Mouse (Mus musculus) forebrain, embryonic 11.5 days (tissue): Measurements from ENCODE around the gene Zdhhc13. TPM values are rescaled to one million over a fixed set of nuclear protein-coding genes. Genes with fewer than 3 reads are reported as not detected.

Experiments used
- ATAC-seq: fragments of 200-750 bp; cut with Nextera tagmentation; replicated peaks from 2 replicates; pipeline ENCODE4 v1.8.0; 2017; ENCODE audit warnings: moderate TSS enrichment; ENCODE audit not compliant: low FRiP score
- DNase-seq: peaks from one replicate; pipeline ENCODE4 v3.0.0-alpha.2; 2017; ENCODE audit warnings: low spot score
- H3K27ac ChIP-seq: fragments of 300-500 bp; sonication (generic); 2 replicates; pipeline ENCODE4 v1.5.1; 2014; ENCODE audit warnings: low read depth, low read length
- H3K27me3 ChIP-seq: fragments of 300-500 bp; sonication (generic); 2 replicates; pipeline ENCODE4 v1.6.1; 2014; ENCODE audit warnings: mild to moderate bottlenecking, low read length, mixed read lengths; ENCODE audit not compliant: control insufficient read depth, insufficient read depth
- H3K36me3 ChIP-seq: fragments of 300-500 bp; sonication (generic); 2 replicates; pipeline ENCODE4 v1.6.1; 2014; ENCODE audit warnings: mild to moderate bottlenecking, low read length, moderate library complexity, mixed read lengths; ENCODE audit not compliant: control insufficient read depth, insufficient read depth
- H3K4me1 ChIP-seq: fragments of 300-500 bp; sonication (generic); replicated peaks from 2 replicates; pipeline ENCODE4 v1.6.1; 2014; ENCODE audit warnings: low read length, mixed read lengths; ENCODE audit not compliant: control insufficient read depth, insufficient read depth
- H3K4me2 ChIP-seq: fragments of 300-500 bp; sonication (generic); 2 replicates; pipeline ENCODE4 v1.6.1; 2014; ENCODE audit warnings: low read depth, mild to moderate bottlenecking, low read length, moderate library complexity, mixed read lengths; ENCODE audit not compliant: severe bottlenecking
- H3K4me3 ChIP-seq: fragments of 300-500 bp; sonication (generic); 2 replicates; pipeline ENCODE4 v1.5.1; 2014; ENCODE audit warnings: low read depth, low read length
- H3K9ac ChIP-seq: fragments of 300-500 bp; sonication (generic); 2 replicates; pipeline ENCODE4 v1.6.1; 2014; ENCODE audit warnings: low read length
- H3K9me3 ChIP-seq: fragments of 300-500 bp; sonication (generic); 2 replicates; pipeline ENCODE4 v1.6.1; 2016; ENCODE audit warnings: low read length, mixed read lengths; ENCODE audit not compliant: control insufficient read depth
- WGBS: fragments of 180-500 bp; shearing (Covaris S2); extraction: QIAGEN DNeasy Blood & Tissue Kit; methylation state at CpG from one replicate; pipeline ENCODE4 v1.1.7; 2014; 5-methylcytosine and 5-hydroxymethylcytosine counted together
- polyA plus RNA-seq: library from polyadenylated mRNA; unstranded; fragments of >200 nt; fragmentation: Nextera tagmentation; extraction: Ambion mirVana; gene quantifications from 2 replicates; pipeline ENCODE4 v1.2.1, GENCODE M21; 2014

Gene Zdhhc13
- polyA plus RNA-seq, 1 experiment from 2014 or later = 37.5 TPM

DNA sequence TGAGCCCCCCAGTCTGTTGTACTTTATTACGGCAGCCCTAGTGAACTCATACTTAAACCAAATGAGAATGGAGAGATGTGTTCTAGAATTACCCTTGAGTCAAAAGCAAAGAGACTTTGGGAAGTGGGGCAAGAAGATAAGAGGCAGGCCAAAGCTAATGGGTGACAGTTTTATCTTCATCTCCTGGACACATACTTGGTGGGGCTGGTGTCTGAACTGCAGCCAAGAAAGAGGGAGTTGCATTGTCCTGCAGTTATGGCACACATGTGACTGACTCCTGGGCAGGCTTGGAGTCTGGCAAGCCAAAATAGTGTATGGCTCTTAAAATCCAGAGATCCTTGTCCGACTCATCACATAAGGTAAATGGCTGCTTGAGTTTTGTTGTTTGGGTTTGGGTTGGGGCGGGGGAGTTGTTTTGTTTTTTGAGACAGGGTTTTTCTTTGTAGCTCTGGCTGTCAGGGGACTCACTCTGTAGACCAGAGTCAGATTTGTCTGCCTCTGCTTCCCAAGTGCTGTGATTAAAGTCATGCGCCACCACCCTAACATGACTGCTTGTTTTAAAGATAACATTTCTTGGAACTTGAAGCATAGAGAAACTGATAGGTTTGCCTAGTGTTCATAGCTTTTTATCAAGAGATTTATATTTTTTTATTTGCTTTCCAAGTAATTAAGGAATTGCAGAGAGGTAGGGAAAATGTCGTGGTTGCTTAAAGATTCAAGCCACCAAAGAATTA lies 40.5 kb downstream of the Zdhhc13 start:
- peaks cover 10% of the 10 kb centered on the region; the same call in 1 of the 2 replicates for H3K36me3 ChIP-seq
- no peaks in the 10 kb centered on the region for H3K9me3 ChIP-seq
- no peak overlapping the region for H3K27ac ChIP-seq
- 81% methylated on average over 5 of the region's 5 CpGs for WGBS
- no peak overlapping the region for H3K4me3 ChIP-seq
- H3K9ac ChIP-seq = no peak overlapping the region
- H3K4me2 ChIP-seq = no peak overlapping the region
- DNase-seq (no peak), ATAC-seq (no peak)
- H3K27me3 ChIP-seq = no peaks in the 10 kb centered on the region
- H3K4me1 ChIP-seq = no peaks in the 10 kb centered on the region

DNA sequence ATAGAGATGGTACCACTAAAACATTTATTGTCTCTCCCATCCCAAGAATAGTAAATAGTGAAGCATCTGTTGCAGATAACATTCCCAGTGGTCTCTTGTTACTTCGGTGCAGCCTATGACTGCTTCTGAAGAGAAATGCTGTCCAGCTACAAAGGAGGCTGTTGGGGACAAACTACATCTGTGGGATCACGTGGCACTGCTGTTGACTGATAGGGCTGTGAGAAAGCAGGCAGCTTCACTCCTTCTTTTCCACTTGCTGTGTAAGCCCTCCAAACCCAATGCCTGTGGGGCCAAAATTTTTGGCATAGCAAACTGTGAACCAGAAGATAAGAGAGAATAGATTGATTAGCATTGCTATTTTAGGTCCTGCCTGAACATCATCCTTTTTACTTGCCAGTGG lies 41.6 kb downstream of the Zdhhc13 start:
- no peak overlapping the region for H3K9ac ChIP-seq
- no peak for DNase-seq
- no peak overlapping the region for H3K4me2 ChIP-seq
- H3K4me1 ChIP-seq = peaks cover 4% of the 10 kb centered on the region; the same call in 1 of the 2 replicates
- H3K4me3 ChIP-seq = no peak overlapping the region
- WGBS = 78% methylated on average over 2 of the region's 2 CpGs
- peaks cover 9% of the 10 kb centered on the region; the same call in 1 of the 2 replicates for H3K36me3 ChIP-seq
- H3K9me3 ChIP-seq = no peaks in the 10 kb centered on the region
- no peak overlapping the region for H3K27ac ChIP-seq
- ATAC-seq = no peak
- H3K27me3 ChIP-seq = no peaks in the 10 kb centered on the region

GRCm38 (mm10) chr7:48832735-48833134 lies 43.9 kb downstream of the Zdhhc13 start:
- H3K36me3 ChIP-seq = peaks cover under 1% of the 10 kb centered on the region; the same call in 1 of the 2 replicates
- no peak overlapping the region for H3K4me3 ChIP-seq
- H3K4me1 ChIP-seq = peaks cover 4% of the 10 kb centered on the region; the same call in 1 of the 2 replicates
- WGBS = 93% methylated on average over 1 of the region's 1 CpGs
- no peaks in the 10 kb centered on the region for H3K9me3 ChIP-seq
- no peak overlapping the region for H3K27ac ChIP-seq
- DNase-seq (no peak), ATAC-seq (no peak)
- H3K9ac ChIP-seq = no peak overlapping the region
- no peak overlapping the region for H3K4me2 ChIP-seq
- no peaks in the 10 kb centered on the region for H3K27me3 ChIP-seq

- WGBS = 55% methylated on average over 4 of the region's 4 CpGs
- no peak overlapping the region for H3K4me3 ChIP-seq
- DNase-seq (no peak), ATAC-seq (no peak)
- no peaks in the 10 kb centered on the region for H3K9me3 ChIP-seq
- no peak overlapping the region for H3K4me2 ChIP-seq
- no peaks in the 10 kb centered on the region for H3K36me3 ChIP-seq
- no peaks in the 10 kb centered on the region for H3K27me3 ChIP-seq
- no peak overlapping the region for H3K27ac ChIP-seq
- H3K4me1 ChIP-seq = peaks cover 4% of the 10 kb centered on the region; the same call in 1 of the 2 replicates
- no peak overlapping the region for H3K9ac ChIP-seq
Observed at GRCm38 (mm10) chr7:48834371-48834970, 45.7 kb downstream of the Zdhhc13 start.

- no peaks in the 10 kb centered on the region for H3K9me3 ChIP-seq
- WGBS = 61% methylated on average over 12 of the region's 12 CpGs
- no peak overlapping the region for H3K9ac ChIP-seq
- DNase-seq (no peak), ATAC-seq (0 out of 2 replicates have a peak, but pooled peaks have one; percentile 21)
- H3K4me2 ChIP-seq = no peak overlapping the region
- H3K4me3 ChIP-seq = no peak overlapping the region
- no peaks in the 10 kb centered on the region for H3K27me3 ChIP-seq
- H3K27ac ChIP-seq = no peak overlapping the region
- peaks cover 4% of the 10 kb centered on the region; the same call in 1 of the 2 replicates for H3K4me1 ChIP-seq
- no peaks in the 10 kb centered on the region for H3K36me3 ChIP-seq
Observed at GRCm38 (mm10) chr7:48834989-48835626, 46.3 kb downstream of the Zdhhc13 start.

- WGBS = 90% methylated on average over 6 of the region's 6 CpGs
- no peaks in the 10 kb centered on the region for H3K27me3 ChIP-seq
Observed at GRCm38 (mm10) chr7:48836949-48837348, 48.1 kb downstream of the Zdhhc13 start.

GRCm38 (mm10) chr7:48838434-48838833 lies 49.6 kb downstream of the Zdhhc13 start:
- Histone ChIP-seq H3K4me3 (no peak overlapping the region), H3K9me3 (no peaks in the 10 kb centered on the region), H3K27me3 (no peaks in the 10 kb centered on the region), H3K27ac (no peak overlapping the region), H3K9ac (no peak overlapping the region), H3K4me1 (peaks cover 4% of the 10 kb centered on the region; the same call in 1 of the 2 replicates), H3K36me3 (no peaks in the 10 kb centered on the region), H3K4me2 (no peak overlapping the region)
- WGBS = 70% methylated on average over 2 of the region's 2 CpGs
- ATAC-seq (no peak), DNase-seq (no peak)

More at GRCm38 (mm10) chr7:48836949-48837348, 48.1 kb downstream of the Zdhhc13 start:
- H3K9me3 ChIP-seq = no peaks in the 10 kb centered on the region
- H3K27ac ChIP-seq = no peak overlapping the region
- no peaks in the 10 kb centered on the region for H3K36me3 ChIP-seq
- no peak overlapping the region for H3K4me3 ChIP-seq
- no peak overlapping the region for H3K9ac ChIP-seq
- DNase-seq (no peak), ATAC-seq (no peak)
- peaks cover 4% of the 10 kb centered on the region; the same call in 1 of the 2 replicates for H3K4me1 ChIP-seq
- no peak overlapping the region for H3K4me2 ChIP-seq

DNA sequence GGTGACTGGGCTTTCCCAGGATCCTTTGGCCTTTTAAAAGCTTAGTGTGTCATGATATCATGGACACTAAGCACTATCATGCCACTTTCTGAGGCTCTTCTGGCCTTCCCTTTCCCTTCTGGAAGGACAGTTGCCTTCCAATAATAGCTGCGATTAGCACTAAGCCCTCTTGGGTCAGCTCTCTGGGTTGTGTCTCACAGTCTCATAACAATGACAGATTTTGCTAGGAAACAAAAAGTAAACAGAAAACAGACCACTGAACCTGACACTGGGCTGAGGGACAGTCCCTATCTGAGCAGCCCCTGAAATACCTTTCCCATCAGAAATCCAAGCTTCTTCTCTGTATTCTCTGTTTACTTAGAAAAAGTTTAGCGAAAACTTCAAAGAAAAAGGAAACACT lies 51.7 kb downstream of the Zdhhc13 start:
- Histone ChIP-seq H3K9me3 (no peaks in the 10 kb centered on the region), H3K27me3 (no peaks in the 10 kb centered on the region), H3K4me3 (no peak overlapping the region), H3K9ac (no peak overlapping the region), H3K27ac (no peak overlapping the region), H3K4me1 (no peaks in the 10 kb centered on the region), H3K36me3 (no peaks in the 10 kb centered on the region), H3K4me2 (no peak overlapping the region)
- 83% methylated on average over 2 of the region's 2 CpGs for WGBS
- DNase-seq = no peak
- no peak for ATAC-seq
